Mouse (Mus musculus) liver, embryonic 11.5 days (tissue): ENCODE data around the gene Rab29. TPM values are rescaled to one million over a fixed set of nuclear protein-coding genes. Genes with fewer than 3 reads are reported as not detected.

ENCODE experiments used
- polyA plus RNA-seq: library from polyadenylated mRNA; unstranded; fragments of >200 nt; fragmentation: Nextera tagmentation; extraction: Ambion mirVana; gene quantifications from 2 replicates; pipeline ENCODE4 v1.2.1, GENCODE M21; 2014

The Rab29 gene
- polyA plus RNA-seq, 1 experiment from 2014 or later = 20.6 TPM

Other genes starting within 250 kb of the Rab29 start
- 9.3 and 10.6 TPM in 2 replicates for gene Ctse, start 228.9 kb upstream of the Rab29 start, polyA plus RNA-seq
- gene Rab7b, start 178.5 kb upstream of the Rab29 start, polyA plus RNA-seq = 0.53 and 1.1 TPM in 2 replicates
- not detected in 2 replicates for gene Slc26a9, start 123.2 kb upstream of the Rab29 start, polyA plus RNA-seq
- gene Pm20d1, start 69.8 kb upstream of the Rab29 start, polyA plus RNA-seq = 2.8 and 4.6 TPM in 2 replicates
- gene Slc41a1, start 39.7 kb upstream of the Rab29 start, polyA plus RNA-seq = 5.2 and 5.6 TPM in 2 replicates
- 52.3 and 53.2 TPM in 2 replicates for gene Nucks1, start 43.3 kb downstream of the Rab29 start, polyA plus RNA-seq
- gene Slc45a3, start 95.7 kb downstream of the Rab29 start, polyA plus RNA-seq = 3.5 and 3.8 TPM in 2 replicates
- gene Elk4, start 140.4 kb downstream of the Rab29 start, polyA plus RNA-seq = 17.8 and 20.9 TPM in 2 replicates
- 9.9 and 10.8 TPM in 2 replicates for gene Mfsd4a, start 200.8 kb downstream of the Rab29 start, polyA plus RNA-seq